Mouse (Mus musculus): ENCODE measurements around the gene Map1lc3b. TPM values are rescaled to one million over a fixed set of nuclear protein-coding genes. Genes with fewer than 3 reads are reported as not detected.
"Not testable (repeated sequence)": the region's sequence is repeated elsewhere in the genome, so short reads cannot be mapped to it uniquely, and the experiment has no call there.

Map1lc3b gene
- polyA plus RNA-seq, 1 experiment from 2014 or later: 352 TPM

- Histone ChIP-seq H3K36me3 (peaks cover 31% of the 10 kb centered on the region), H3K4me3 (no peak overlapping the region), H3K27ac (replicated peaks) (no peak overlapping the region), H3K27me3 (no peaks in the 10 kb centered on the region), H3K4me1 (replicated peaks) (peaks cover 29% of the 10 kb centered on the region), H3K9me3 (no peaks in the 10 kb centered on the region), H3K4me2 (no peak overlapping the region), H3K9ac (no peak overlapping the region)
- WGBS: 86% methylated on average over 9 of the region's 9 CpGs
- ATAC-seq (ENCODE audit: low FRiP score, low read depth): no peak
These were observed 3.8 kb downstream of the Map1lc3b start for GRCm38 (mm10) chr8:121593983-121594382.

- peaks cover 60% of the 10 kb centered on the region for H3K36me3 ChIP-seq
- not testable (repeated sequence) for H3K9me3 ChIP-seq; H3K27me3 ChIP-seq; ATAC-seq (ENCODE audit: low FRiP score, low read depth); H3K4me3 ChIP-seq; H3K4me2 ChIP-seq; H3K27ac ChIP-seq (replicated peaks); H3K4me1 ChIP-seq (replicated peaks); H3K9ac ChIP-seq
- 88% methylated on average over 2 of the region's 2 CpGs for WGBS
These were observed 7.3 kb downstream of the Map1lc3b start for GRCm38 (mm10) chr8:121597492-121597891.

- Histone ChIP-seq H3K4me1 (replicated peaks) (0 out of 2 replicates have a peak, but pooled peaks cover 3% of the 10 kb centered on the region), H3K9me3 (no peaks in the 10 kb centered on the region), H3K36me3 (peaks cover 67% of the 10 kb centered on the region), H3K27ac (replicated peaks) (no peak overlapping the region), H3K9ac (no peak overlapping the region), H3K4me2 (no peak overlapping the region), H3K4me3 (no peak overlapping the region), H3K27me3 (no peaks in the 10 kb centered on the region)
- no peak for ATAC-seq (ENCODE audit: low FRiP score, low read depth)
- WGBS: 94% methylated on average over 7 of the region's 7 CpGs
These were observed 8.0 kb downstream of the Map1lc3b start for GRCm38 (mm10) chr8:121598190-121598589.

GRCm38 (mm10) chr8:121598892-121599291 is 8.7 kb downstream of the Map1lc3b start:
- Histone ChIP-seq H3K9ac (no peak overlapping the region), H3K36me3 (peaks cover 72% of the 10 kb centered on the region), H3K4me3 (no peak overlapping the region), H3K27me3 (no peaks in the 10 kb centered on the region), H3K27ac (replicated peaks) (no peak overlapping the region), H3K4me1 (replicated peaks) (no peaks in the 10 kb centered on the region), H3K9me3 (no peaks in the 10 kb centered on the region), H3K4me2 (no peak overlapping the region)
- ATAC-seq (ENCODE audit: low FRiP score, low read depth): 0 out of 2 replicates have a peak, but pooled peaks have one; percentile 47
- 33% methylated on average over 7 of the region's 7 CpGs for WGBS

DNA sequence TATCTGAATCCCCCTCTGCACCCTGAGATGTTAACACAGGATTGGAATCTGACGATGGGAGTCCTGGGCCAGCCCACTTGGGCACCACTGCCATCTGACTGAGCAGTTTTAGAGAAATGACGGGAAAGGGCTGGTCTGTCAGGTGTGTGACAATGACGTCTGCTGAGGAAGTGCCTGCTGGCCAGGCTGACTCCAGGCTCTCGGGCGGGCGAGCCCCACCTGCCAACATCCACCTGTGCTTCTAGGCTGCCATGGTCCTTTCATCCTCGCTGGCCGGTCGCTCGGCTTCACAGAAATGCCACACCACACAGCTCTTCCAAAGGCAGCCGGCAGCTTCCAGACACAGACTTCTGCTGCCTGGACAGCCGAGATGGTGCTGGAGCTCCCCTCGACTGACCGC is 9.7 kb downstream of the Map1lc3b start:
- H3K9ac ChIP-seq: no peak overlapping the region
- no peak overlapping the region for H3K4me3 ChIP-seq
- H3K27ac ChIP-seq (replicated peaks): no peak overlapping the region
- no peaks in the 10 kb centered on the region for H3K27me3 ChIP-seq
- WGBS: 92% methylated on average over 14 of the region's 14 CpGs
- no peaks in the 10 kb centered on the region for H3K4me1 ChIP-seq (replicated peaks)
- no peaks in the 10 kb centered on the region for H3K9me3 ChIP-seq
- no peak overlapping the region for H3K4me2 ChIP-seq
- ATAC-seq (ENCODE audit: low FRiP score, low read depth): no peak
- peaks cover 76% of the 10 kb centered on the region for H3K36me3 ChIP-seq

DNA sequence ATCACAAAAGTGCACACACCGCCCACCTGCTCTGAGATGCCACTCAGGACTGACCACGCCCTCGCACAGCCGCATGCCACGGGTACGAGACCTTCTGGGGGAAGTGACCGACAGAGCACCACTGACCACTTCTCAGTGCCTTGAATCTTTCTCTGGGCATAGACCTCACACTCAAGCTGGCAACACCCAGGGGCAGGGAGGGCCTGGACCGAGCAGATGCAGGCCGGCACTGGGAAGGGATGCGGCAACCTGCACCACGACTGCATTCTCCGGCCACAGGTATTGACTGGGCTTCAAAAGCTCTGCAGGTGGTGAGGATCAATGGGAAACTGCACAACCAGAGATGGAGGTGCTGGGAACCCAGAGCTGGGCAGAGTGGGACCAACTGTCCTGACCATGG is 12.2 kb downstream of the Map1lc3b start:
- H3K4me2 ChIP-seq: no peak overlapping the region
- no peak overlapping the region for H3K27ac ChIP-seq (replicated peaks)
- no peak overlapping the region for H3K9ac ChIP-seq
- no peak overlapping the region for H3K4me3 ChIP-seq
- H3K36me3 ChIP-seq: peaks cover 78% of the 10 kb centered on the region
- 95% methylated on average over 12 of the region's 12 CpGs for WGBS
- no peaks in the 10 kb centered on the region for H3K4me1 ChIP-seq (replicated peaks)
- ATAC-seq (ENCODE audit: low FRiP score, low read depth): 0 out of 2 replicates have a peak, but pooled peaks have one; percentile 5
- no peaks in the 10 kb centered on the region for H3K9me3 ChIP-seq
- no peaks in the 10 kb centered on the region for H3K27me3 ChIP-seq

GRCm38 (mm10) chr8:121602860-121603259 is 12.7 kb downstream of the Map1lc3b start:
- no peak overlapping the region for H3K9ac ChIP-seq
- peak; percentile 55; the same call in 1 of the 2 replicates for ATAC-seq (ENCODE audit: low FRiP score, low read depth)

GRCm38 (mm10) chr8:121603801-121604200 is 13.6 kb downstream of the Map1lc3b start:
- H3K9me3 ChIP-seq: no peaks in the 10 kb centered on the region
- H3K36me3 ChIP-seq: peaks cover 80% of the 10 kb centered on the region
- no peak overlapping the region for H3K4me2 ChIP-seq
- no peak overlapping the region for H3K4me3 ChIP-seq
- H3K27me3 ChIP-seq: no peaks in the 10 kb centered on the region
- no peak overlapping the region for H3K27ac ChIP-seq (replicated peaks)
- H3K4me1 ChIP-seq (replicated peaks): no peaks in the 10 kb centered on the region
- H3K9ac ChIP-seq: no peak overlapping the region
- WGBS: 95% methylated on average over 12 of the region's 12 CpGs
- ATAC-seq (ENCODE audit: low FRiP score, low read depth): no peak

More at GRCm38 (mm10) chr8:121602860-121603259, 12.7 kb downstream of the Map1lc3b start:
- Histone ChIP-seq H3K4me2 (no peak overlapping the region), H3K36me3 (peaks cover 79% of the 10 kb centered on the region), H3K4me1 (replicated peaks) (no peaks in the 10 kb centered on the region), H3K27me3 (no peaks in the 10 kb centered on the region), H3K9me3 (no peaks in the 10 kb centered on the region), H3K27ac (replicated peaks) (no peak overlapping the region), H3K4me3 (no peak overlapping the region)
- 27% methylated on average over 3 of the region's 3 CpGs for WGBS

GRCm38 (mm10) chr8:121607661-121608060 is 17.5 kb downstream of the Map1lc3b start:
- Histone ChIP-seq H3K27me3 (no peaks in the 10 kb centered on the region), H3K9ac (no peak overlapping the region), H3K9me3 (no peaks in the 10 kb centered on the region), H3K4me3 (no peak overlapping the region), H3K36me3 (peaks cover 60% of the 10 kb centered on the region), H3K4me2 (no peak overlapping the region), H3K4me1 (replicated peaks) (no peaks in the 10 kb centered on the region), H3K27ac (replicated peaks) (no peak overlapping the region)
- ATAC-seq (ENCODE audit: low FRiP score, low read depth): no peak
- WGBS: 90% methylated on average over 5 of the region's 5 CpGs

- no peaks in the 10 kb centered on the region for H3K9me3 ChIP-seq
- WGBS: 90% methylated on average over 15 of the region's 15 CpGs
- no peak overlapping the region for H3K27ac ChIP-seq (replicated peaks)
- H3K9ac ChIP-seq: no peak overlapping the region
- no peak for ATAC-seq (ENCODE audit: low FRiP score, low read depth)
- no peaks in the 10 kb centered on the region for H3K27me3 ChIP-seq
- H3K4me3 ChIP-seq: no peak overlapping the region
- peaks cover 6% of the 10 kb centered on the region; the same call in 1 of the 2 replicates for H3K4me1 ChIP-seq (replicated peaks)
- H3K36me3 ChIP-seq: peaks cover 46% of the 10 kb centered on the region
- no peak overlapping the region for H3K4me2 ChIP-seq
These were observed 19.1 kb downstream of the Map1lc3b start for GRCm38 (mm10) chr8:121609251-121609650.

DNA sequence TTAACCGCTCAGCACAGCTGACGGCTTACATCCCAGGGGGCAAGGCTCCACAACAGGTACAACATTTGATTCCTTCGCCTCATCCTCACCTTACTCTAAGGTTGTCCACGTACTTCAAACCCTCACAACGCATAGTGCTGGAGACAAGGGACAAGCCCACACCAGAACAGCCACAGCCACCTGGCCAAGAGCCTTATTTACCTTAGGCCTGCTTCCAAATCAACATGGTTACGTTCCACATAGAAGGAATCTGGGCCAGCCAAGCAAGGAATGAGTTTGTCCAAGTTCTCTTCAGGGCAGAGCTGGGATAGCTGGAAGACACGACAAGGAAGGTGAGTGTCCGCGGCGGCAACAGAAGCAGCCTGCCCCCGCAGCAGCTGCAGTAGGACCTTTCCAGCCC is 19.8 kb downstream of the Map1lc3b start:
- Histone ChIP-seq H3K4me2 (no peak overlapping the region), H3K36me3 (peaks cover 39% of the 10 kb centered on the region), H3K4me1 (replicated peaks) (peaks cover 6% of the 10 kb centered on the region; the same call in 1 of the 2 replicates), H3K27ac (replicated peaks) (no peak overlapping the region), H3K9ac (no peak overlapping the region), H3K9me3 (no peaks in the 10 kb centered on the region), H3K4me3 (no peak overlapping the region), H3K27me3 (no peaks in the 10 kb centered on the region)
- WGBS: 91% methylated on average over 11 of the region's 11 CpGs
- ATAC-seq (ENCODE audit: low FRiP score, low read depth): no peak

- Histone ChIP-seq H3K4me1 (replicated peaks) (peaks cover 10% of the 10 kb centered on the region), H3K27ac (replicated peaks) (no peak overlapping the region), H3K9ac (no peak overlapping the region), H3K9me3 (no peaks in the 10 kb centered on the region), H3K27me3 (no peaks in the 10 kb centered on the region), H3K4me2 (no peak overlapping the region), H3K36me3 (peaks cover 21% of the 10 kb centered on the region), H3K4me3 (no peak overlapping the region)
- no peak for ATAC-seq (ENCODE audit: low FRiP score, low read depth)
These were observed 23.3 kb downstream of the Map1lc3b start for GRCm38 (mm10) chr8:121613419-121613818.

DNA sequence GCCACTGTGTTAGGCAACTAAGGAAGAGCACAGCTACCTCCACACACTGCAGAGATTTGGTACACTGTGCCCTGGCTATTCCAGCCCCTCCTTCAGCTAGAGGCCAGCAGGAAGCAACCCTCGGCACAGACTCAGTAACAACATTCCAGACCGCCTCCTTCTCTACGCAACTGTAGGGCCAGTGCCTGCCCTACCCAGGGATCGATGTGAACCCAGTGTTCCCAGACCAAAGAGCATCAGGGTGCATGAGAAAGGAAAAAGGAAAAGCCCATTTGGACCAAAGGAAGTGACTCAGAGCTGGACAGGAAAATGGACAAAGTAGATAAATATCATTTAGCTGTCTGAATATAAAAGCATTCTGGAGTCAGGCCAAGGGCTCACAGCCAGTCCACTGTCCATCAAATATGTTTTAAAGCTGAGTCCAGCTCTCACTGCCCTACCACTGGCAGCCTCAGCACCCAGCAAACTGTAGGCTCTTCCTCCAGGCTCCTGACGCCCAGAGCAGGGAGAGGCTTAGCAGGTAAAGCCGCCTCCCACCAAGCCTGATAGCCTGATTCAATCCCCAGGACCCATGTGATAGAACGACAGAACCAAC is 29.3 kb downstream of the Map1lc3b start:
- ATAC-seq (ENCODE audit: low FRiP score, low read depth): peak; percentile 62; the same call in 1 of the 2 replicates
- Histone ChIP-seq H3K9me3 (no peaks in the 10 kb centered on the region), H3K9ac (no peak overlapping the region), H3K27me3 (no peaks in the 10 kb centered on the region), H3K4me3 (no peak overlapping the region), H3K27ac (replicated peaks) (peak overlapping the region; percentile 28), H3K36me3 (peaks cover 9% of the 10 kb centered on the region), H3K4me2 (no peak overlapping the region), H3K4me1 (replicated peaks) (peaks cover 55% of the 10 kb centered on the region)
- 54% methylated on average over 7 of the region's 7 CpGs for WGBS

Data from hindbrain, embryonic 15.5 days (tissue).